Mouse (Mus musculus) lung, embryonic 16.5 days (tissue): ENCODE results near the gene 1700012B07Rik. TPM values are rescaled to one million over a fixed set of nuclear protein-coding genes. Genes with fewer than 3 reads are reported as not detected.

Experiments
- ATAC-seq: fragments of 200-750 bp; cut with Nextera tagmentation; 2 replicates; pipeline ENCODE4 v1.8.0; 2017; ENCODE audit warnings: low read depth, mild to moderate bottlenecking, moderate library complexity
- H3K27ac ChIP-seq: fragments of 300-500 bp; sonication (generic); 2 replicates; pipeline ENCODE4 v1.5.1; 2014; ENCODE audit warnings: mild to moderate bottlenecking, control low read depth, low read length
- H3K27me3 ChIP-seq: fragments of 300-500 bp; sonication (generic); 2 replicates; pipeline ENCODE4 v1.6.1; 2014; ENCODE audit warnings: low read depth, low read length, mixed read lengths; ENCODE audit not compliant: control insufficient read depth, insufficient read depth
- H3K36me3 ChIP-seq: fragments of 300-500 bp; sonication (generic); 2 replicates; pipeline ENCODE4 v1.6.1; 2014; ENCODE audit warnings: low read length; ENCODE audit not compliant: control insufficient read depth, insufficient read depth
- H3K4me1 ChIP-seq: fragments of 300-500 bp; sonication (generic); replicated peaks from 2 replicates; pipeline ENCODE4 v1.6.1; 2014; ENCODE audit warnings: low read length, mixed read lengths; ENCODE audit not compliant: control insufficient read depth, insufficient read depth
- H3K4me2 ChIP-seq: fragments of 300-500 bp; sonication (generic); 2 replicates; pipeline ENCODE4 v1.6.1; 2014; ENCODE audit warnings: low read depth, low read length, control low read depth
- H3K4me3 ChIP-seq: fragments of 300-500 bp; sonication (generic); 2 replicates; pipeline ENCODE4 v1.5.1; 2014; ENCODE audit warnings: mild to moderate bottlenecking, low read length, control low read depth
- H3K9ac ChIP-seq: fragments of 300-500 bp; sonication (generic); 2 replicates; pipeline ENCODE4 v1.6.1; 2014; ENCODE audit warnings: low read length, control low read depth
- H3K9me3 ChIP-seq: fragments of 300-500 bp; sonication (generic); 2 replicates; pipeline ENCODE4 v1.6.1; 2016; ENCODE audit warnings: low read length; ENCODE audit not compliant: control insufficient read depth
- WGBS: fragments of 180-500 bp; shearing (Covaris S2); extraction: QIAGEN DNeasy Blood & Tissue Kit; methylation state at CpG from one replicate; pipeline ENCODE4 v1.1.7; 2014; 5-methylcytosine and 5-hydroxymethylcytosine counted together
- polyA plus RNA-seq: library from polyadenylated mRNA; unstranded; fragments of >200 nt; fragmentation: Nextera tagmentation; extraction: Ambion mirVana; gene quantifications from 2 replicates; pipeline ENCODE4 v1.2.1, GENCODE M21; 2015

The 1700012B07Rik gene
- polyA plus RNA-seq, 1 experiment from 2014 or later, result not detected

GRCm38 (mm10) chr11:109867861-109868260, 40.0 kb upstream of the 1700012B07Rik start:
- H3K9me3 ChIP-seq, result no peaks in the 10 kb centered on the region
- no peak overlapping the region for H3K27ac ChIP-seq
- H3K4me2 ChIP-seq, result no peak overlapping the region
- WGBS, result 84% methylated on average over 5 of the region's 5 CpGs
- H3K4me1 ChIP-seq, result no peaks in the 10 kb centered on the region
- ATAC-seq, result no peak
- no peak overlapping the region for H3K9ac ChIP-seq
- H3K27me3 ChIP-seq, result no peaks in the 10 kb centered on the region
- H3K4me3 ChIP-seq, result no peak overlapping the region
- H3K36me3 ChIP-seq, result no peaks in the 10 kb centered on the region

GRCm38 (mm10) chr11:109866537-109867160, 38.8 kb upstream of the 1700012B07Rik start:
- no peaks in the 10 kb centered on the region for H3K4me1 ChIP-seq
- no peaks in the 10 kb centered on the region for H3K9me3 ChIP-seq
- WGBS, result 53% methylated on average over 11 of the region's 11 CpGs
- H3K27me3 ChIP-seq, result no peaks in the 10 kb centered on the region
- no peaks in the 10 kb centered on the region for H3K36me3 ChIP-seq
- ATAC-seq, result no peak
- peak overlapping the region; percentile 20; the same call in 1 of the 2 replicates for H3K4me2 ChIP-seq
- H3K27ac ChIP-seq, result no peak overlapping the region
- no peak overlapping the region for H3K9ac ChIP-seq
- no peak overlapping the region for H3K4me3 ChIP-seq

- Histone ChIP-seq H3K4me3 (no peak overlapping the region), H3K27me3 (no peaks in the 10 kb centered on the region), H3K9ac (no peak overlapping the region), H3K9me3 (no peaks in the 10 kb centered on the region), H3K27ac (no peak overlapping the region), H3K36me3 (no peaks in the 10 kb centered on the region), H3K4me1 (no peaks in the 10 kb centered on the region), H3K4me2 (no peak overlapping the region)
- ATAC-seq, result no peak
- WGBS, result 60% methylated on average over 8 of the region's 8 CpGs
Measured at GRCm38 (mm10) chr11:109865526-109865925, 37.7 kb upstream of the 1700012B07Rik start.

GRCm38 (mm10) chr11:109863951-109864350, 36.1 kb upstream of the 1700012B07Rik start:
- WGBS, result 74% methylated on average over 7 of the region's 7 CpGs
- no peak overlapping the region for H3K4me2 ChIP-seq
- no peak overlapping the region for H3K9ac ChIP-seq
- no peaks in the 10 kb centered on the region for H3K27me3 ChIP-seq
- H3K36me3 ChIP-seq, result no peaks in the 10 kb centered on the region
- no peak overlapping the region for H3K27ac ChIP-seq
- no peak for ATAC-seq
- no peak overlapping the region for H3K4me3 ChIP-seq
- H3K4me1 ChIP-seq, result peaks cover 6% of the 10 kb centered on the region; the same call in 1 of the 2 replicates
- no peaks in the 10 kb centered on the region for H3K9me3 ChIP-seq

GRCm38 (mm10) chr11:109863194-109863746, 35.4 kb upstream of the 1700012B07Rik start:
- H3K9me3 ChIP-seq, result no peaks in the 10 kb centered on the region
- no peaks in the 10 kb centered on the region for H3K36me3 ChIP-seq
- no peak overlapping the region for H3K4me3 ChIP-seq
- WGBS, result 64% methylated on average over 9 of the region's 9 CpGs
- no peak overlapping the region for H3K4me2 ChIP-seq
- ATAC-seq, result no peak
- no peak overlapping the region for H3K27ac ChIP-seq
- H3K27me3 ChIP-seq, result no peaks in the 10 kb centered on the region
- no peak overlapping the region for H3K9ac ChIP-seq
- peaks cover 6% of the 10 kb centered on the region; the same call in 1 of the 2 replicates for H3K4me1 ChIP-seq

GRCm38 (mm10) chr11:109860508-109860907, 32.7 kb upstream of the 1700012B07Rik start:
- 6% methylated on average over 10 of the region's 10 CpGs for WGBS
- H3K27ac ChIP-seq, result peak overlapping the region; percentile 79
- H3K9ac ChIP-seq, result peak overlapping the region; percentile 54
- peak; percentile 79 for ATAC-seq
- no peaks in the 10 kb centered on the region for H3K36me3 ChIP-seq
- H3K4me3 ChIP-seq, result peak overlapping the region; percentile 21; the same call in 1 of the 2 replicates
- no peaks in the 10 kb centered on the region for H3K27me3 ChIP-seq
- peaks cover 6% of the 10 kb centered on the region; the same call in 1 of the 2 replicates for H3K4me1 ChIP-seq
- peak overlapping the region; percentile 46 for H3K4me2 ChIP-seq
- no peaks in the 10 kb centered on the region for H3K9me3 ChIP-seq

- peak overlapping the region; percentile 21; the same call in 1 of the 2 replicates for H3K4me3 ChIP-seq
- H3K36me3 ChIP-seq, result no peaks in the 10 kb centered on the region
- WGBS, result 51% methylated on average over 14 of the region's 14 CpGs
- H3K27me3 ChIP-seq, result no peaks in the 10 kb centered on the region
- peak overlapping the region; percentile 54 for H3K9ac ChIP-seq
- peaks cover 6% of the 10 kb centered on the region; the same call in 1 of the 2 replicates for H3K4me1 ChIP-seq
- ATAC-seq, result peak; percentile 72
- peak overlapping the region; percentile 46 for H3K4me2 ChIP-seq
- H3K9me3 ChIP-seq, result no peaks in the 10 kb centered on the region
- H3K27ac ChIP-seq, result peak overlapping the region; percentile 79
Measured at GRCm38 (mm10) chr11:109859939-109860469, 32.2 kb upstream of the 1700012B07Rik start.

GRCm38 (mm10) chr11:109859441-109859840, 31.6 kb upstream of the 1700012B07Rik start:
- Histone ChIP-seq H3K36me3 (no peaks in the 10 kb centered on the region), H3K27me3 (no peaks in the 10 kb centered on the region), H3K9ac (no peak overlapping the region), H3K9me3 (no peaks in the 10 kb centered on the region), H3K4me2 (no peak overlapping the region), H3K27ac (no peak overlapping the region), H3K4me3 (no peak overlapping the region), H3K4me1 (peaks cover 6% of the 10 kb centered on the region; the same call in 1 of the 2 replicates)
- no peak for ATAC-seq
- WGBS, result 88% methylated on average over 4 of the region's 4 CpGs

- Histone ChIP-seq H3K4me3 (no peak overlapping the region), H3K9me3 (no peaks in the 10 kb centered on the region), H3K27me3 (no peaks in the 10 kb centered on the region), H3K27ac (no peak overlapping the region), H3K4me1 (peaks cover 10% of the 10 kb centered on the region), H3K4me2 (no peak overlapping the region), H3K36me3 (no peaks in the 10 kb centered on the region), H3K9ac (no peak overlapping the region)
- 56% methylated on average over 10 of the region's 10 CpGs for WGBS
- ATAC-seq, result no peak
Measured at GRCm38 (mm10) chr11:109857086-109857485, 29.2 kb upstream of the 1700012B07Rik start.
